Comparison of ENCODE assay signal across 21 mouse cellular contexts in genomic region chr13:93992342-93992882, GRCm38 (mm10).
A peak's percentile ranks its signal among the peaks of the same experiment; 100 is the strongest.
DNase-seq lines count a peak whose midpoint lies in the region; ATAC-seq and TF ChIP-seq lines count a peak whose summit lies in the region.
"Had no signal": no experiment of that assay in that cellular context is flagged by ENCODE, and none has a peak within 500 bp of the region (broad histone marks: within the 10 kb centered on the region; RNA-seq: fewer than 3 reads in every experiment).

No protein-coding gene starts in this region.

- POLR2A ChIA-PET in Patski (lab: Charles Lee), result no interaction called here

- CTCF ChIA-PET in Patski (lab: Charles Lee), result no interaction called here

- in situ Hi-C loops in Patski (cut with MboI; ENCODE audit: low pct_unique_long_range_greater_than_20kb), result loop anchor here (10.0 kb wide), 1 partner anchor 168 kb away; no protein-coding TSS in a partner anchor

- peak; percentile 92 for DNase-seq in heart, adult 11 months
- no peak for DNase-seq in heart, postnatal 14 days
- DNase-seq in heart, postnatal 36 days, result no peak
- DNase-seq in 3134 (ENCODE audit: extremely low read depth, insufficient read length, low spot score) (peak; percentile 88), Patski (ENCODE audit: low read depth, low spot score) (no peak)
- DNase-seq in kidney, postnatal 4 days, result no peak
- no peak for DNase-seq in cerebellum, postnatal 25 days
- DNase-seq: adrenal gland, postnatal 25 days; B cell, adult 2 months; cerebellum, adult 11-12 months; cerebellum, postnatal 14 days; embryo, embryonic 11 days; gastrocnemius, postnatal 25 days; kidney, adult 2 months; kidney, postnatal 10 days; layer of hippocampus, postnatal 36 days had no signal

- intact Hi-C loops in heart, postnatal 14 days (cut with DNase I), result loop anchor here (5.0 kb wide), 1 partner anchor 45 kb away; no protein-coding TSS in a partner anchor
- intact Hi-C loops in heart, postnatal 36 days (cut with DNase I), result no loop called here

- H3K4me2 ChIP-seq in heart, embryonic 16.5 days (ENCODE audit: low read depth, low read length), result no peak overlapping the region
- H3K4me2 ChIP-seq: liver, embryonic 15.5 days had no signal

- peaks cover 34% of the 10 kb centered on the region for H3K4me1 ChIP-seq in heart, embryonic 16.5 days (ENCODE audit: control insufficient read depth, insufficient read depth, low read length)

- no peak for TF ChIP-seq CTCF in Patski (IDR thresholded peaks at IDR 0.05)

- H3K9ac ChIP-seq in heart, embryonic 16.5 days (ENCODE audit: low read length), result no peak overlapping the region
- H3K9ac ChIP-seq: liver, embryonic 15.5 days had no signal

- WGBS in heart, embryonic 16.5 days, result 82% methylated on average over 5 of the region's 5 CpGs

- H3K27me3 ChIP-seq in heart, embryonic 16.5 days (ENCODE audit: control insufficient read depth, insufficient read depth, low read length), result no peaks in the 10 kb centered on the region
- H3K27me3 ChIP-seq in Patski, result no peaks in the 10 kb centered on the region
- H3K27me3 ChIP-seq: liver, embryonic 15.5 days had no signal

- no peaks in the 10 kb centered on the region for H3K36me3 ChIP-seq in heart, embryonic 16.5 days (ENCODE audit: control insufficient read depth, insufficient read depth)
- H3K36me3 ChIP-seq: liver, embryonic 15.5 days had no signal

- ATAC-seq in heart, embryonic 16.5 days (replicated peaks; ENCODE audit: extremely low read depth, insufficient read depth, low FRiP score), result no peak
- ATAC-seq in Patski, result peak; percentile 73
- ATAC-seq: activated CD4-positive, CD25-positive, alpha-beta regulatory T cell, adult 4 months; forebrain, embryonic 16.5 days had no signal

- H3K4me3 ChIP-seq in heart, embryonic 16.5 days (ENCODE audit: low read length), result no peak overlapping the region
- H3K4me3 ChIP-seq: layer of hippocampus, adult 2 months; liver, embryonic 15.5 days had no signal

- H3K9me3 ChIP-seq in heart, embryonic 16.5 days (replicated peaks; ENCODE audit: control insufficient read depth, low read length), result peaks cover 8% of the 10 kb centered on the region; the same call in 1 of the 2 replicates
- H3K9me3 ChIP-seq: liver, embryonic 15.5 days had no signal

- peak overlapping the region; percentile 30; the same call in 1 of the 2 replicates for H3K27ac ChIP-seq in heart, embryonic 16.5 days (ENCODE audit: low read length)
- H3K27ac ChIP-seq: layer of hippocampus, adult 2 months; liver, embryonic 15.5 days had no signal

Comparison
In these comparisons a context has a peak if more than half of its experiments do, and no peak if none do; other contexts are left out.
1. DNase-seq: peak in heart, adult 11 months (single experiment) and 3134 (single experiment); none in heart, postnatal 14 days (0 of 2), heart, postnatal 36 days (0 of 2), Patski (single experiment), kidney, postnatal 4 days (0 of 2) and cerebellum, postnatal 25 days (0 of 2).